Mouse (Mus musculus) limb, embryonic 14.5 days (tissue): ENCODE measurements around the gene Ldah. TPM values are rescaled to one million over a fixed set of nuclear protein-coding genes. Genes with fewer than 3 reads are reported as not detected.

Experiments
- ATAC-seq: fragments of 200-750 bp; cut with Nextera tagmentation; 2 replicates; pipeline ENCODE4 v1.8.0; 2017; ENCODE audit warnings: low read depth, moderate number of reproducible peaks, moderate TSS enrichment; ENCODE audit not compliant: low FRiP score
- DNase-seq: peaks from one replicate; pipeline ENCODE4 v3.0.0-alpha.2; 2015; ENCODE audit warnings: low spot score
- H3K27ac ChIP-seq: fragments of 300-500 bp; sonication (generic); replicated peaks from 2 replicates; pipeline ENCODE4 v1.5.1; 2014; ENCODE audit warnings: low read depth, mild to moderate bottlenecking, low read length, moderate library complexity, mixed read lengths
- H3K27me3 ChIP-seq: fragments of 300-500 bp; sonication (generic); 2 replicates; pipeline ENCODE4 v1.6.1; 2014; ENCODE audit warnings: low read length, mixed read lengths; ENCODE audit not compliant: control insufficient read depth, insufficient read depth
- H3K36me3 ChIP-seq: fragments of 300-500 bp; sonication (generic); 2 replicates; pipeline ENCODE4 v1.6.1; 2014; ENCODE audit warnings: mild to moderate bottlenecking, low read length, moderate library complexity, mixed read lengths; ENCODE audit not compliant: control insufficient read depth, insufficient read depth
- H3K4me1 ChIP-seq: fragments of 300-500 bp; sonication (generic); 2 replicates; pipeline ENCODE4 v1.6.1; 2014; ENCODE audit warnings: antibody characterized with exemption, low read length, mixed read lengths; ENCODE audit not compliant: control insufficient read depth, insufficient read depth
- H3K4me2 ChIP-seq: fragments of 300-500 bp; sonication (generic); replicated peaks from 2 replicates; pipeline ENCODE4 v1.6.1; 2014; ENCODE audit warnings: low read depth, mild to moderate bottlenecking, low read length, moderate library complexity; ENCODE audit not compliant: severe bottlenecking
- H3K4me3 ChIP-seq: fragments of 300-500 bp; sonication (generic); replicated peaks from 2 replicates; pipeline ENCODE4 v1.5.1; 2014; ENCODE audit warnings: low read length
- H3K9ac ChIP-seq: fragments of 300-500 bp; sonication (generic); 2 replicates; pipeline ENCODE4 v1.6.1; 2014; ENCODE audit warnings: mild to moderate bottlenecking, low read depth, low read length, moderate library complexity; ENCODE audit not compliant: severe bottlenecking
- H3K9me3 ChIP-seq: fragments of 300-500 bp; sonication (generic); 2 replicates; pipeline ENCODE4 v1.6.1; 2016; ENCODE audit warnings: low read length; ENCODE audit not compliant: control insufficient read depth
- POLR2A ChIP-seq: fragments of 200-500 bp; IDR thresholded peaks from 2 replicates; pipeline ENCODE4 v1.8.0; 2012; ENCODE audit warnings: inconsistent platforms, mild to moderate bottlenecking, moderate library complexity, borderline replicate concordance; ENCODE audit not compliant: insufficient read depth, insufficient read length; ENCODE audit errors: extremely low read depth
- WGBS: fragments of 180-500 bp; shearing (Covaris S2); extraction: QIAGEN DNeasy Blood & Tissue Kit; methylation state at CpG from one replicate; pipeline ENCODE4 v1.1.7; 2014; 5-methylcytosine and 5-hydroxymethylcytosine counted together
- polyA plus RNA-seq, 2 experiments: library from polyadenylated mRNA; depleted of rRNA in 1 of 2; stranded (reverse) in 1 of 2; unstranded in 1 of 2; fragments of >200 nt; fragmentation: Nextera tagmentation in 1 of 2; extraction: Ambion mirVana in 1 of 2; gene quantifications; 2 replicates each; pipeline versions ENCODE4 v1.2.1 to v1.2.3; 2012 to 2014

Gene Ldah
- polyA plus RNA-seq, 2 experiments: 36.5 to 40.1 TPM

GRCm38 (mm10) chr12:8189722-8190121 is 18.2 kb upstream of the Ldah start:
- Histone ChIP-seq H3K36me3 (no peaks in the 10 kb centered on the region), H3K9me3 (no peaks in the 10 kb centered on the region), H3K4me2 (no peak overlapping the region), H3K27me3 (no peaks in the 10 kb centered on the region), H3K4me1 (no peaks in the 10 kb centered on the region), H3K9ac (no peak overlapping the region), H3K4me3 (no peak overlapping the region), H3K27ac (no peak overlapping the region)
- no peak for TF ChIP-seq POLR2A
- 69% methylated on average over 3 of the region's 3 CpGs for WGBS
- no peak for DNase-seq
- ATAC-seq: no peak

- no peak for ATAC-seq
- Histone ChIP-seq H3K4me2 (no peak overlapping the region), H3K36me3 (no peaks in the 10 kb centered on the region), H3K27me3 (no peaks in the 10 kb centered on the region), H3K27ac (no peak overlapping the region), H3K4me1 (0 out of 2 replicates have a peak, but pooled peaks cover 2% of the 10 kb centered on the region), H3K4me3 (no peak overlapping the region), H3K9ac (no peak overlapping the region), H3K9me3 (no peaks in the 10 kb centered on the region)
- DNase-seq: no peak
- WGBS: 77% methylated on average over 2 of the region's 2 CpGs
- no peak for TF ChIP-seq POLR2A
These were observed 2.2 kb upstream of the Ldah start for GRCm38 (mm10) chr12:8205721-8206120.

GRCm38 (mm10) chr12:8207578-8207977 is 329 bp upstream of the Ldah start:
- Histone ChIP-seq H3K4me3 (peak overlapping the region; percentile 81), H3K36me3 (no peaks in the 10 kb centered on the region), H3K9ac (peak overlapping the region; percentile 84), H3K4me2 (peak overlapping the region; percentile 71), H3K27me3 (no peaks in the 10 kb centered on the region), H3K4me1 (0 out of 2 replicates have a peak, but pooled peaks cover 2% of the 10 kb centered on the region), H3K27ac (no peak overlapping the region), H3K9me3 (peaks cover 3% of the 10 kb centered on the region; the same call in 1 of the 2 replicates)
- WGBS: 19% methylated on average over 5 of the region's 5 CpGs
- TF ChIP-seq POLR2A: no peak
- DNase-seq (no peak), ATAC-seq (no peak; the same call in 1 of the 2 replicates)

GRCm38 (mm10) chr12:8216392-8217280 is 8.7 kb downstream of the Ldah start:
- 0 out of 2 replicates have a peak overlapping the region, but pooled peaks have one; percentile 1 for H3K27ac ChIP-seq
- DNase-seq: no peak
- peaks cover 10% of the 10 kb centered on the region; the same call in 1 of the 2 replicates for H3K36me3 ChIP-seq
- no peak for ATAC-seq
- no peak overlapping the region for H3K4me2 ChIP-seq
- TF ChIP-seq POLR2A: no peak
- no peak overlapping the region for H3K9ac ChIP-seq
- H3K9me3 ChIP-seq: 0 out of 2 replicates have a peak, but pooled peaks cover 4% of the 10 kb centered on the region
- H3K4me3 ChIP-seq: no peak overlapping the region
- H3K27me3 ChIP-seq: no peaks in the 10 kb centered on the region
- 69% methylated on average over 15 of the region's 15 CpGs for WGBS
- H3K4me1 ChIP-seq: no peaks in the 10 kb centered on the region

- 86% methylated on average over 6 of the region's 6 CpGs for WGBS
- Histone ChIP-seq H3K27ac (no peak overlapping the region), H3K4me2 (no peak overlapping the region), H3K27me3 (no peaks in the 10 kb centered on the region), H3K9me3 (no peaks in the 10 kb centered on the region), H3K36me3 (peaks cover 19% of the 10 kb centered on the region; the same call in 1 of the 2 replicates), H3K4me1 (no peaks in the 10 kb centered on the region), H3K9ac (no peak overlapping the region), H3K4me3 (no peak overlapping the region)
- ATAC-seq (no peak), DNase-seq (no peak)
- no peak for TF ChIP-seq POLR2A
These were observed 15.1 kb downstream of the Ldah start for GRCm38 (mm10) chr12:8223036-8223435.
